Comparison of ENCODE assay signal across 32 mouse cellular contexts in genomic region chr7:127812292-127812691, GRCm38 (mm10). TPM values are rescaled to one million over a fixed set of nuclear protein-coding genes. Genes with fewer than 3 reads are reported as not detected.
DNase-seq lines count a peak whose midpoint lies in the region; ATAC-seq and TF ChIP-seq lines count a peak whose summit lies in the region.
"Had no signal": no experiment of that assay in that cellular context is flagged by ENCODE, and none has a peak within 500 bp of the region (broad histone marks: within the 10 kb centered on the region; RNA-seq: fewer than 3 reads in every experiment).

No protein-coding gene starts in this region.

- TF ChIP-seq POLR2A in cerebellum, adult 2 months (IDR thresholded peaks at IDR 0.05; ENCODE audit: borderline replicate concordance, insufficient read depth, low read length) = no peak

- WGBS in cerebellum, adult 2 months = 25% methylated on average over 3 of the region's 3 CpGs
- WGBS in midbrain, embryonic 14.5 days = 83% methylated on average over 3 of the region's 3 CpGs

- no peak overlapping the region for H3K9ac ChIP-seq in midbrain, embryonic 14.5 days (replicated peaks; ENCODE audit: low read length)
- H3K9ac ChIP-seq: embryonic facial prominence, embryonic 12.5 days; forebrain, embryonic 13.5 days; heart, embryonic 15.5 days; hindbrain, embryonic 14.5 days; limb, embryonic 13.5 days; liver, embryonic 14.5 days; lung, embryonic 14.5 days; midbrain, embryonic 12.5 days had no signal

- H3K36me3 ChIP-seq in midbrain, embryonic 14.5 days (ENCODE audit: control insufficient read depth, insufficient read depth, low read length) = peaks cover 62% of the 10 kb centered on the region
- H3K36me3 ChIP-seq: G1E; heart, embryonic 15.5 days had no signal

- H3K4me3 ChIP-seq in cerebellum, adult 2 months (replicated peaks; ENCODE audit: insufficient read depth, low read depth, low read length) = no peak overlapping the region
- H3K4me3 ChIP-seq in midbrain, embryonic 14.5 days (replicated peaks; ENCODE audit: low read depth, low read length) = no peak overlapping the region
- H3K4me3 ChIP-seq: embryonic facial prominence, embryonic 12.5 days; erythroblast, embryonic 14.5 days; forebrain, embryonic 13.5 days; heart, embryonic 15.5 days; limb, embryonic 13.5 days; midbrain, embryonic 12.5 days had no signal

- H3K4me1 ChIP-seq in cerebellum, adult 2 months (ENCODE audit: control insufficient read depth, insufficient read depth, low read length) = peaks cover 44% of the 10 kb centered on the region
- no peaks in the 10 kb centered on the region for H3K4me1 ChIP-seq in midbrain, embryonic 14.5 days (ENCODE audit: control insufficient read depth, insufficient read depth, low read length)
- H3K4me1 ChIP-seq: midbrain, embryonic 12.5 days had no signal

- TF ChIP-seq CTCF in cerebellum, adult 2 months (IDR thresholded peaks at IDR 0.05; ENCODE audit: borderline replicate concordance, insufficient read depth, low read depth, low read length) = no peak

- H3K27ac ChIP-seq in cerebellum, adult 2 months (ENCODE audit: insufficient read depth, low read length) = peak overlapping the region; percentile 34; the same call in 1 of the 2 replicates
- H3K27ac ChIP-seq in midbrain, embryonic 14.5 days (replicated peaks; ENCODE audit: low read depth, low read length) = no peak overlapping the region
- H3K27ac ChIP-seq: embryonic facial prominence, embryonic 12.5 days; forebrain, embryonic 13.5 days; heart, embryonic 15.5 days; hindbrain, embryonic 14.5 days; kidney, postnatal 0 days; limb, embryonic 13.5 days; liver, embryonic 14.5 days; midbrain, embryonic 12.5 days had no signal

- DNase-seq in cerebellum, adult 2 months = peak; percentile 62 to 69
- DNase-seq in cerebellum, postnatal 10 days = no peak
- peak; percentile 38 for DNase-seq in adipocyte (ENCODE audit: low spot score)
- DNase-seq in adrenal gland, postnatal 14 days = peak; percentile 82
- DNase-seq in cerebellum, postnatal 25 days = peak; percentile 62 to 75
- no peak for DNase-seq in midbrain, embryonic 14.5 days
- DNase-seq in gastrocnemius, adult 8-10 months (ENCODE audit: low spot score in 2 of 2) = no peak
- DNase-seq: B cell, adult 2 months; gastrocnemius, postnatal 10 days; heart, postnatal 4 days; kidney, adult 2 months; layer of hippocampus, adult 9-11 months; lung, embryonic 14.5 days; right cerebral cortex, postnatal 25 days; thymus, postnatal 14 days had no signal

- ATAC-seq in midbrain, embryonic 14.5 days (ENCODE audit: low FRiP score, low TSS enrichment) = no peak
- ATAC-seq: forebrain, embryonic 13.5 days; Patski had no signal

- no peak overlapping the region for H3K4me2 ChIP-seq in midbrain, embryonic 14.5 days (ENCODE audit: low read length)
- H3K4me2 ChIP-seq: embryonic facial prominence, embryonic 12.5 days; forebrain, embryonic 13.5 days; heart, embryonic 15.5 days; hindbrain, embryonic 14.5 days; limb, embryonic 13.5 days; lung, embryonic 14.5 days; midbrain, embryonic 12.5 days had no signal

- H3K27me3 ChIP-seq in cerebellum, adult 2 months (ENCODE audit: control insufficient read depth, insufficient read depth, low read length) = no peaks in the 10 kb centered on the region
- no peaks in the 10 kb centered on the region for H3K27me3 ChIP-seq in midbrain, embryonic 14.5 days (ENCODE audit: control insufficient read depth, insufficient read depth, low read length)
- H3K27me3 ChIP-seq: CH12.LX; embryonic facial prominence, embryonic 12.5 days; forebrain, embryonic 13.5 days; heart, embryonic 15.5 days; limb, embryonic 13.5 days; midbrain, embryonic 12.5 days; Patski had no signal

- H3K9me3 ChIP-seq in midbrain, embryonic 14.5 days (ENCODE audit: control insufficient read depth, low read length) = no peaks in the 10 kb centered on the region
- H3K9me3 ChIP-seq: embryonic facial prominence, embryonic 12.5 days; forebrain, embryonic 13.5 days; G1E; heart, embryonic 15.5 days; limb, embryonic 13.5 days; midbrain, embryonic 12.5 days had no signal

RNA-seq across cellular contexts. Expression of gene Stx4a, which starts 11.8 kb away (rescaled TPM):
- polyA plus RNA-seq in cerebellum, adult 2 months (2012; rRNA removed) = 127 and 153 TPM in 2 replicates
- 84.5 and 85.0 TPM in 2 replicates for total RNA-seq in adrenal gland, postnatal 14 days (2021)
- polyA plus RNA-seq in midbrain, embryonic 14.5 days (2014; fragmentation: Nextera tagmentation; extraction: Ambion mirVana) = 8.7 and 11.8 TPM in 2 replicates
- 10 to 100 TPM; 44.5 to 64.1 (median 50.8) TPM for total RNA-seq in gastrocnemius, adult 8-10 months (2022)

RNA-seq across cellular contexts. Expression of gene Hsd3b7, which starts 11.9 kb away (rescaled TPM):
- polyA plus RNA-seq in cerebellum, adult 2 months (2012; rRNA removed) = 30.4 and 39.6 TPM in 2 replicates
- 38.0 and 69.3 TPM in 2 replicates for total RNA-seq in adrenal gland, postnatal 14 days (2021)
- 6.0 and 7.1 TPM in 2 replicates for polyA plus RNA-seq in midbrain, embryonic 14.5 days (2014; fragmentation: Nextera tagmentation; extraction: Ambion mirVana)
- total RNA-seq in gastrocnemius, adult 8-10 months (2022) = 1 to 10 TPM; 1.5 to 4.2 (median 1.9) TPM

RNA-seq across cellular contexts. Expression of gene Stx1b, which starts 12.1 kb away (rescaled TPM):
- 452 and 453 TPM in 2 replicates for polyA plus RNA-seq in cerebellum, adult 2 months (2012; rRNA removed)
- total RNA-seq in adrenal gland, postnatal 14 days (2021) = 7.8 and 9.9 TPM in 2 replicates
- 30.8 and 46.9 TPM in 2 replicates for polyA plus RNA-seq in midbrain, embryonic 14.5 days (2014; fragmentation: Nextera tagmentation; extraction: Ambion mirVana)
- 1 to 10 TPM in 1 of 4 experiments, under 1 TPM in 3; 0.53 to 1.0 (median 0.75) TPM for total RNA-seq in gastrocnemius, adult 8-10 months (2022)

RNA-seq across cellular contexts. Expression of gene Gm49388, which starts 26.9 kb away (rescaled TPM):
- 0.46 and 0.47 TPM in 2 replicates for polyA plus RNA-seq in cerebellum, adult 2 months (2012; rRNA removed)
- 0.38 and 0.44 TPM in 2 replicates for total RNA-seq in adrenal gland, postnatal 14 days (2021)
- polyA plus RNA-seq in midbrain, embryonic 14.5 days (2014; fragmentation: Nextera tagmentation; extraction: Ambion mirVana) = not detected in 2 replicates
- total RNA-seq in gastrocnemius, adult 8-10 months (2022) = 1 to 10 TPM; 1.6 to 2.3 (median 2.1) TPM
- total RNA-seq: megakaryocyte, adult 5-6 weeks had no signal
- polyA plus RNA-seq: embryonic facial prominence, embryonic 12.5 days; erythroblast, embryonic 14.5 days; forebrain, embryonic 13.5 days; heart, embryonic 15.5 days; hindbrain, embryonic 14.5 days; kidney, adult 2 months; kidney, postnatal 0 days; large intestine, adult 2 months; limb, embryonic 13.5 days; midbrain, embryonic 12.5 days; neural tube, embryonic 11.5 days; spleen, adult 2 months; stomach, embryonic 14.5 days had no signal

RNA-seq across cellular contexts. Expression of gene Setd1a, which starts 35.8 kb away (rescaled TPM):
- 23.1 and 25.5 TPM in 2 replicates for polyA plus RNA-seq in cerebellum, adult 2 months (2012; rRNA removed)
- 37.7 and 46.2 TPM in 2 replicates for total RNA-seq in adrenal gland, postnatal 14 days (2021)
- polyA plus RNA-seq in midbrain, embryonic 14.5 days (2014; fragmentation: Nextera tagmentation; extraction: Ambion mirVana) = 24.0 and 27.3 TPM in 2 replicates
- 10 to 100 TPM; 16.4 to 22.8 (median 18.6) TPM for total RNA-seq in gastrocnemius, adult 8-10 months (2022)

Comparison
In these comparisons a context has a peak if more than half of its experiments do, and no peak if none do; other contexts are left out.
1. DNase-seq: peak in cerebellum, adult 2 months (2 of 2), adipocyte (single experiment), adrenal gland, postnatal 14 days (single experiment) and cerebellum, postnatal 25 days (2 of 2); none in cerebellum, postnatal 10 days (0 of 2), midbrain, embryonic 14.5 days (single experiment) and gastrocnemius, adult 8-10 months (0 of 2).